Mouse (Mus musculus) forebrain, embryonic 12.5 days (tissue): ENCODE measurements at regions not wholly inside any gene's neighbourhood (a gene's known extent, or its start where the extent isn't known, plus 50 kb on each side); places are given as distances from the start of the nearest gene placed in this dataset.

Experiments
- ATAC-seq: fragments of 200-750 bp; cut with Nextera tagmentation; 2 replicates; pipeline ENCODE4 v1.8.0; 2017; ENCODE audit warnings: moderate TSS enrichment; ENCODE audit not compliant: low FRiP score
- H3K27ac ChIP-seq: fragments of 300-500 bp; sonication (generic); 2 replicates; pipeline ENCODE4 v1.5.1; 2016; ENCODE audit warnings: mild to moderate bottlenecking
- H3K27me3 ChIP-seq: fragments of 300-500 bp; sonication (generic); 2 replicates; pipeline ENCODE4 v1.6.1; 2016; ENCODE audit warnings: mild to moderate bottlenecking
- H3K36me3 ChIP-seq: fragments of 300-500 bp; sonication (generic); replicated peaks from 2 replicates; pipeline ENCODE4 v1.6.1; 2016; ENCODE audit warnings: mild to moderate bottlenecking
- H3K4me1 ChIP-seq: fragments of 300-500 bp; sonication (generic); 2 replicates; pipeline ENCODE4 v1.6.1; 2016
- H3K4me2 ChIP-seq: fragments of 300-500 bp; sonication (generic); 2 replicates; pipeline ENCODE4 v1.6.1; 2016; ENCODE audit warnings: mild to moderate bottlenecking, moderate library complexity
- H3K4me3 ChIP-seq: fragments of 300-500 bp; sonication (generic); replicated peaks from 2 replicates; pipeline ENCODE4 v1.5.1; 2016; ENCODE audit warnings: mild to moderate bottlenecking
- H3K9ac ChIP-seq: fragments of 300-500 bp; sonication (generic); 2 replicates; pipeline ENCODE4 v1.6.1; 2016; ENCODE audit warnings: mild to moderate bottlenecking
- H3K9me3 ChIP-seq: fragments of 300-500 bp; sonication (generic); 2 replicates; pipeline ENCODE4 v1.6.1; 2016
- WGBS: fragments of 180-500 bp; shearing (Covaris S2); methylation state at CpG from one replicate; pipeline ENCODE4 v1.1.7; 2016; 5-methylcytosine and 5-hydroxymethylcytosine counted together

GRCm38 (mm10) chr4:80691774-80692485 is 142.0 kb upstream of the Tyrp1 start:
- H3K27me3 ChIP-seq: no peaks in the 10 kb centered on the region
- 94% methylated on average over 3 of the region's 3 CpGs for WGBS
- ATAC-seq: no peak

GRCm38 (mm10) chr4:80712698-80713097 is 121.2 kb upstream of the Tyrp1 start:
- H3K4me2 ChIP-seq: no peak overlapping the region
- 76% methylated on average over 2 of the region's 2 CpGs for WGBS
- no peaks in the 10 kb centered on the region for H3K36me3 ChIP-seq
- H3K4me1 ChIP-seq: no peaks in the 10 kb centered on the region
- no peak overlapping the region for H3K4me3 ChIP-seq
- no peak for ATAC-seq
- H3K27ac ChIP-seq: no peak overlapping the region
- no peaks in the 10 kb centered on the region for H3K9me3 ChIP-seq
- no peak overlapping the region for H3K9ac ChIP-seq
- no peaks in the 10 kb centered on the region for H3K27me3 ChIP-seq

More at GRCm38 (mm10) chr4:80691774-80692485, 142.0 kb upstream of the Tyrp1 start:
- H3K36me3 ChIP-seq: no peaks in the 10 kb centered on the region
- no peak overlapping the region for H3K4me3 ChIP-seq
- H3K9ac ChIP-seq: no peak overlapping the region
- H3K4me2 ChIP-seq: no peak overlapping the region
- H3K9me3 ChIP-seq: no peaks in the 10 kb centered on the region
- H3K4me1 ChIP-seq: no peaks in the 10 kb centered on the region
- no peak overlapping the region for H3K27ac ChIP-seq

- Histone ChIP-seq H3K36me3 (no peaks in the 10 kb centered on the region), H3K4me2 (no peak overlapping the region), H3K9ac (no peak overlapping the region), H3K27me3 (no peaks in the 10 kb centered on the region), H3K4me1 (peaks cover 6% of the 10 kb centered on the region; the same call in 1 of the 2 replicates), H3K27ac (no peak overlapping the region), H3K4me3 (no peak overlapping the region), H3K9me3 (no peaks in the 10 kb centered on the region)
- ATAC-seq: peak; percentile 71; the same call in 1 of the 2 replicates
- WGBS: 11% methylated on average over 1 of the region's 1 CpGs
Observed at GRCm38 (mm10) chr4:80744975-80745734, 88.8 kb upstream of the Tyrp1 start.

DNA sequence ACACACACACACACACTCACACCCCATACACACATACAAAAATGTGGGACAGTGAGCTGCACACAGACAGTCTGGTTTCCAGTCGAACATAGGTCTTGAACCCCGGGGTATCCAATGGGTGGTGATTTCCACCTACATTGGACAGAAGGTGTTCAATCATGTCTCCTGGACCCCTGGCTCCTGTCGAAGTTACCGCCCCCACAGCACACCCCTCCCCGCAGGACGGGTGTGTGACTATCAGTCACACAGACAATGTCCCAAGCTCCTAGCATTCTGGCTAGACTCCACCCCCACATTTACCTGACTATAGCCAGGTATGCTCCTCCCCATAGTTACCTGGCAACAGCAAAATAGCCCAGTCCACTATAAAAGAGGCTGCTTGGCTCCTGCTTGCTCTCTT is 81.7 kb upstream of the Tyrp1 start:
- no peaks in the 10 kb centered on the region for H3K27me3 ChIP-seq
- no peaks in the 10 kb centered on the region for H3K9me3 ChIP-seq
- no peaks in the 10 kb centered on the region for H3K4me1 ChIP-seq
- no peak overlapping the region for H3K9ac ChIP-seq
- H3K4me3 ChIP-seq: no peak overlapping the region
- no peaks in the 10 kb centered on the region for H3K36me3 ChIP-seq
- no peak overlapping the region for H3K27ac ChIP-seq
- H3K4me2 ChIP-seq: no peak overlapping the region
- WGBS: 67% methylated on average over 6 of the region's 6 CpGs
- ATAC-seq: no peak

DNA sequence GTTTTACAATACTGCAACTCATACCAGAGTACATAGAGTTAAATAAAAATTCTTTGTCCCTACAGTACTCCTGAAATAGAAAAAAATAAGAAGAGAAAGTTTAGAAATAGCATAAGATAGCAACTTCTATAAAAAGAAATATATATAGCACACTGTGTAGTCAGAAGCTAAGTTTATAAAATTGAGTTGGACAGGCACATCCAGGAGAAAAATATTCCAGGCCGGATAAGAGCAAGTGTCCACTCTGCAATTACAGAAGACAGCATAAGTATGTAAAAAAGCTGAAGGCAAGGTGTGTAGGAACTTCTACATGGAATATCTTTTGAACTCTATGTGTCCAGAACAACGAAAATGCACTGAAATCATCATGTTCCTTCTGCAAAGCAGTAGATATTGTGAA is 77.8 kb upstream of the Tyrp1 start:
- WGBS: 84% methylated on average over 2 of the region's 2 CpGs
- no peak for ATAC-seq
- Histone ChIP-seq H3K9me3 (no peaks in the 10 kb centered on the region), H3K9ac (no peak overlapping the region), H3K27ac (no peak overlapping the region), H3K4me3 (no peak overlapping the region), H3K4me1 (no peaks in the 10 kb centered on the region), H3K27me3 (no peaks in the 10 kb centered on the region), H3K4me2 (no peak overlapping the region), H3K36me3 (no peaks in the 10 kb centered on the region)

DNA sequence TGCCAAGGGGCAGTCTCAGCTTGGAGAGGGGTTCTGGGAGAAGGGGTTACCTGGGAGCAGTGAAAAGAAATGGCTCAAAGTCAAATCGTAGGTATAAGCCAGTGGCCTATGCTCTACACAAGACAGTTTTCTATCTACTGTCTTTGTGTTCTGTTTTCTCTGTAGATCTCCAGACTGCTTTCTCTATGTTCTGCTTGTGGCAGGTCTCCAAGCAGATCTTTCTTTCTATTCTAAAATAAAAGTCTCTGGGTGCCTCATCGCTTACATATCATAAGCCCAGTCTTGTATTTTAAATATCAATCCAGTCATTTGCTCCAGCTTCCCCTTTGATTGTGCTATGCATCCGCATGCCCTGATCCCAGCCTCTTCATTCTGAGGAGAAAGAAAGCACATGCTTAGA is 69.9 kb upstream of the Tyrp1 start:
- H3K4me3 ChIP-seq: no peak overlapping the region
- H3K4me2 ChIP-seq: no peak overlapping the region
- H3K27ac ChIP-seq: no peak overlapping the region
- no peak overlapping the region for H3K9ac ChIP-seq
- H3K4me1 ChIP-seq: no peaks in the 10 kb centered on the region
- H3K36me3 ChIP-seq: no peaks in the 10 kb centered on the region
- H3K27me3 ChIP-seq: no peaks in the 10 kb centered on the region
- no peaks in the 10 kb centered on the region for H3K9me3 ChIP-seq
- WGBS: 85% methylated on average over 3 of the region's 3 CpGs
- ATAC-seq: no peak

DNA sequence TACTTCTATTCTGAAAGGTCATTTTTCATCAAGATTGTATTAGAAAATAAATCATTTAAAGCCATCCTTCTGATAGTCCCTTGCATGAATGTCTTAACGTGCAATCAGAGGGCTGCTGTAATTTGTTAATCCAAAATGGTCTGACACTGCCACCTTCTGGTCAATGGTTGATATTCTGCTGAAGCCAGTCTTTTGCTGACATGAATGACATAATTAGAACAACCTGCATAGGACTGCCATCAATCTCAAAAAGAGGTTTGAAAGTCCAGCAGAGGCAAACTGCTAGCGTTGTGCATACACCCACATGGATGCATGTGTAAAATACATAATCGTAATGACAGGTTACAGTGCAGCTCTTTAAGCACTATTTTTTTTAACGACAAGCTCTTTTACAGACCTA is 68.1 kb upstream of the Tyrp1 start:
- Histone ChIP-seq H3K4me1 (no peaks in the 10 kb centered on the region), H3K4me2 (no peak overlapping the region), H3K9ac (no peak overlapping the region), H3K36me3 (no peaks in the 10 kb centered on the region), H3K27me3 (no peaks in the 10 kb centered on the region), H3K9me3 (no peaks in the 10 kb centered on the region), H3K27ac (no peak overlapping the region), H3K4me3 (no peak overlapping the region)
- WGBS: 46% methylated on average over 4 of the region's 4 CpGs
- peak; percentile 62; the same call in 1 of the 2 replicates for ATAC-seq

DNA sequence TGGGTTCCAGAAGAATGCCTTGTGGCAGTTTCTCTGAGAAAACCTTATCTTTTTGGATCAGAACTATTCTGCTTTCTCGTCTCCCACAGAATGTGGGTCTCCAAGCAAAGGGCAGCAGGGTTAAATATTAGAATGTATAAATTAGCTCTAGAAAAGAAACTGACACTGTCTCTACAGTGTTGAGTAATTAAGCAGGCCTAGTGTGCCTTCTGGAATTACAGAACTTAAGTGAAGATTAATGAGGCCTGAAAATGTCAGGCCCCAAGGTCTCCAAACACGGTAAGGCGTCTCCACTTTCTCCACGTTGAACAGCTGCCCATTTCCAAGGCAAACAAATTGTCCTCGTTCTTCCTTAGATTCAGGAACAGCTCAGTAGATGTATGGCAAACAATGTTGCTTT is 66.5 kb upstream of the Tyrp1 start:
- Histone ChIP-seq H3K27me3 (no peaks in the 10 kb centered on the region), H3K4me1 (no peaks in the 10 kb centered on the region), H3K9me3 (no peaks in the 10 kb centered on the region), H3K9ac (no peak overlapping the region), H3K27ac (no peak overlapping the region), H3K4me3 (no peak overlapping the region), H3K4me2 (no peak overlapping the region), H3K36me3 (no peaks in the 10 kb centered on the region)
- no peak for ATAC-seq
- 74% methylated on average over 5 of the region's 5 CpGs for WGBS
